Mouse (Mus musculus): ENCODE measurements around the gene Ivns1abp.

Ivns1abp gene

GRCm38 (mm10) chr1:151342311-151342710 is 2.0 kb upstream of the Ivns1abp start:
- no peak for DNase-seq

GRCm38 (mm10) chr1:151342968-151343367 is 1.3 kb upstream of the Ivns1abp start:
- peak; percentile 65 to 77 for DNase-seq

GRCm38 (mm10) chr1:151343571-151344282 is 550 bp upstream of the Ivns1abp start:
- peak; percentile 54 to 55 for DNase-seq

GRCm38 (mm10) chr1:151345109-151345862 is 1.0 kb downstream of the Ivns1abp start:
- peak; percentile 96 to 98 for DNase-seq

GRCm38 (mm10) chr1:151345863-151346195 is 1.6 kb downstream of the Ivns1abp start:
- DNase-seq, result no peak

GRCm38 (mm10) chr1:151346681-151347127 is 2.4 kb downstream of the Ivns1abp start:
- DNase-seq, result no peak

GRCm38 (mm10) chr1:151348293-151348692 is 4.0 kb downstream of the Ivns1abp start:
- DNase-seq, result peak in 1 of 2 experiments; percentile 42

- DNase-seq, result peak in 1 of 2 experiments; percentile 67
These were observed 8.6 kb downstream of the Ivns1abp start for GRCm38 (mm10) chr1:151352911-151353310.

GRCm38 (mm10) chr1:151355994-151356393 is 11.7 kb downstream of the Ivns1abp start:
- no peak for DNase-seq

- DNase-seq, result no peak
These were observed 15.1 kb downstream of the Ivns1abp start for GRCm38 (mm10) chr1:151359374-151359773.

- DNase-seq, result no peak
These were observed 22.8 kb downstream of the Ivns1abp start for GRCm38 (mm10) chr1:151366944-151367605.

- DNase-seq, result no peak
These were observed 23.5 kb downstream of the Ivns1abp start for GRCm38 (mm10) chr1:151367721-151368324.

- DNase-seq, result no peak
These were observed 24.2 kb downstream of the Ivns1abp start for GRCm38 (mm10) chr1:151368444-151368843.

GRCm38 (mm10) chr1:151370573-151370972 is 26.3 kb downstream of the Ivns1abp start:
- no peak for DNase-seq

GRCm38 (mm10) chr1:151371543-151371942 is 27.3 kb downstream of the Ivns1abp start:
- DNase-seq, result no peak

- DNase-seq, result no peak
These were observed 28.5 kb downstream of the Ivns1abp start for GRCm38 (mm10) chr1:151372823-151373222.

- DNase-seq, result no peak
These were observed 33.1 kb downstream of the Ivns1abp start for GRCm38 (mm10) chr1:151377353-151377752.

GRCm38 (mm10) chr1:151390029-151390428 is 45.8 kb downstream of the Ivns1abp start:
- DNase-seq, result peak; percentile 25 to 70

- no peak for DNase-seq
These were observed 65.5 kb downstream of the Ivns1abp start for GRCm38 (mm10) chr1:151409827-151410226.
